Mouse (Mus musculus): ENCODE measurements at regions not wholly inside any gene's neighbourhood (a gene's known extent, or its start where the extent isn't known, plus 50 kb on each side); places are given as distances from the start of the nearest gene placed in this dataset.

DNA sequence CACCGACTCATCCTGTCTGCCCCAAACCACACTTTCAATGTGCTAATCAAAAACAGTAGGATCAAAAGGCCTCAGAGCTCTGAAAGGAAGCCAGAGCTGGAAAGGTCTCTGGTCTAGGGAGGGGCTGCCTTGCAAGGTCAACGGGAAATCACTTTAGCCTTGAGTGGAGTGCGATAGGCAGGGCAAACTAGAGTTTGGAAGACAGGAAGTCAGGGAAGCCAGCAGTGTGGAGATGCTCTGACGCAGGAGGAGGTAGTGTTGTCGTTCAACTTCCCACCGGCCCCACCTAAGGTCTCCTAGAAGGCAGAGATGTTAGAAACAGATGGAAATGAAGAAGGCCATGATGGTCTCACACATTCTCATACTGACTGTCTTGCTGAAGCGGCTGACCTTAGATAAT, 52.0 kb upstream of the Trp53i11 start:
- DNase-seq (ENCODE audit: low spot score), result no peak

DNA sequence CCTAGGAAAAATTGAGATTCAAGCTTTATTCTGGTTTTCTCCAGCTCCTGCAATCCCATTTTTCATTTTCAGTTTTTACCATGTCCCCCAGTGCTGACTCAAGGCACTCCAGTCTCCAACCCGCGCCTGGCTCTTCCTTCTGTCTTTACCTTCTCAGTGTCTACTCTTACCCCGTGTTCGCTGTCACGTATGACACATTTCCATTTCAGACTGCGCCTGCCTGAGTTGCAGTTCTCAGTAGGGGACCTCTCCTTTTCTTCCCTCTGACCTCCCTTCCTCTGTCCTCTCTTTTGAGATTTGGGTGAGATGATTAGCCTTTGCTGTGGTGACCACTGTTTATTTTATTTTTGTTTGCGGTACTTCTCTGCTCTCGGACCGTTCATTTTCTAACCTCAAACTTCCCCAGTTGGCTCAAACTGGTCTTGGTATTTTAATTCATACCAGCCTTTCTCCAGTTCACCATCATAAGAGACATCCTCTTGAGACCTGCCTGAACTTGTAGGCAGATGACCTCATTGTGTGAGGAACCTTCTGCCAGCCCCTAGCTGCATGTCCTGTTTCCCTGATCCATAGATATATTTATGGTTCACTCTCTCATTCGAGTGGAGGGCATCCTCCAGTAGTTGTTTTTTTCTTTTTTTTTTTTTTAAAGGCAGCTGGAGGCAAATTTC, 53.9 kb upstream of the Trp53i11 start:
- DNase-seq (ENCODE audit: low spot score), result no peak

DNA sequence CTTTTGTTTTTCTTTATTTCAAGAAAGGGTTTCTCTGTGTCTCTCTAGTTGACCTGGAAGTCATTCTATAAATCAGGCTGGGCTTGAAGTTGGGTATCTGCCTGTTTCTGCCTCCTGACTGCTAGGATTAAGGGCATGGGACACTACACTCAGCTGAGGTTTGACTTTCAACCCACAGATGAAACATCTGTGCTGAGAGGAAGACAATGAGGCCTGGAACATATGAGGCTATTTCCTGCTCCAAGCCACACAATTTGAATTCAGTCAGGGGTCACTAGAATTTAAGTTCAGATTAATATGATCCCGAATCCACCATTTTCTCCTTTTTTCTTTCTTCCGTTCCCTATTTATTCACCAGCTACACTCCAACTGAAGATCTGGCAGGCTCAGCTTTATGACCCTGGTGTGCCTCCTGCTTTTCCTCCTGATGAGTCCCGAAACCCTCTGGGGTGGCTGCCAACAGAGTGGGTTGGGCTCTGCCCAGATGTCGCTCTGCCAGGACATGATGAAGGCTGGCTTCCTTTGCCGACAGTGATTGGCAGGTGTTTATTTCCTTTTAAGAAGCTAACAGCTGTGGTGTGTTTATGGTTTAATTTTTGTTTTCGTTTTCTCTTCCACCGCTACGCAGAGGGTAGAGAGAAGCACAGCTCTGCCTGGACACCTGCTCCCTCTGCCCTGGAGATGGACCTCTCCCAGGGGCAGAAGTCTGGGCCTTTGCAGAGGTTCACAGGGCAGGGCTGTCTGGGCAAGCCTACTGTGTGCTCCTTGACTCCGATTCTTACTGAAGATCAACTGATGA, 55.3 kb upstream of the Trp53i11 start:
- peak; percentile 9 for DNase-seq (ENCODE audit: low spot score)

DNA sequence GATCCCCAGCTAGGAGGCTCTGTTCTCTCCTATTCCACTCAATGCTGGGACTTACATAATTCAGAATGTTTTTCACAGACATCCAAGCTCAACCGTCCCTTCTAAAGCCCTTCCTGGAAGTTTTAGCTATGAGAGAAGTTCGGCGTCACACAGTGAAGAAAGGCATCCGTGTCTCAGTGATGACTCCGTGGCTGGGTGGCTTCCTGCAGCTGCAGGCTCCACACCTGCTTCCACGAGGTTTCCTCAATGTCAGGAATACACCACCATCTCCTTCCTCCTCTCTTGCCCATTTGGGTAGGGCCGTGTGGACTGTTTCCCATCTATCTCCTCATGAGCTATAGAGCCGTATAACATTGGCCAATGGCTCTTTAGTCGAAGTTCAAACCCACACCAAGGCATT, 56.1 kb upstream of the Trp53i11 start:
- no peak for DNase-seq (ENCODE audit: low spot score)

DNA sequence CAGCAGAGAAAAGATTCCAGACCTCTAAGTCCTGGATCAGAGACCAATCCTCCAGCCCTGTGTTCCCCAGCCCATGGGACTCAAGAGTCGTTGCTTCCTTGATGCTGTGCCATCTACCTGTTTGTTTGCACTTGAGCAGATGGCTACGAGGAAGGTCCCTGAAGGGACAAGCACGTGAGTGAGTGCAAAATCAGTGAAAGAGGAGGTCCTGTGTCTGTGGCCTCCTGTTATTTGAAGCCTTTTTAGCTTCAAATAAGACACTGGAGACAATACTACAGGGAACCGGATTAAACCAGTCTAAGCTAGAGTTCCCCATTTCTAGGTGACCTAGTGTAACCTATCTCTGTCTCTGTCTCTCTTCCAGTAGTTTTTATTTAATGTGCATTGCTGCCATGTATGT, 58.2 kb upstream of the Trp53i11 start:
- DNase-seq (ENCODE audit: low spot score), result no peak

DNA sequence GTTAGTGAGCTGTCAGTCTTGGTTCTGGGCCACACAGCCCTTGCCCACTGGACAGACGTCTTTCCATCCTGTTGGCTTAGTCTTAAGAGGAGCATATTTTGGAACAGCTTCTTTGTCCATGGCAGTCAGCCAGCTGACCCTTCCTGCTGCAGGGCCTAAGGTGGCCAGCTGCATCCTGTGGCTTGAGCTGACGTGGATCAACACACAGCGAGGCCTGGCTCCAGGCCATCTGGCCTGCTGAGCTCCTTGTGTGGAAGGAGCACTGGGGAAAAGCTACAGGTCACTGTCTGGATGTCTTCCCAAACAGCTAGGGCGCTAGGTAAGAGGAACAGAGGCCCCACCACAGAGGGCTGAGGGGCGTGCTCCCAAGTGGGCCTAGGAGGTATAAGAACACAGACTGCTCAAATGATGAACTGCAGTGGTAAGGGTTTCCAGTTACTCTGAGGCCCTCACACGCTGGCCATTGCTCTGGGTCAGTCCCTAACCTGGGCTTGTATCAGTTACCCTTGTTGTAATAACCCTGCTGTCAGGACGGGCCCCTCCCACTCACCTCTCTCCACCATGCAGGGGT, 60.7 kb upstream of the Trp53i11 start:
- no peak for DNase-seq (ENCODE audit: low spot score)

DNA sequence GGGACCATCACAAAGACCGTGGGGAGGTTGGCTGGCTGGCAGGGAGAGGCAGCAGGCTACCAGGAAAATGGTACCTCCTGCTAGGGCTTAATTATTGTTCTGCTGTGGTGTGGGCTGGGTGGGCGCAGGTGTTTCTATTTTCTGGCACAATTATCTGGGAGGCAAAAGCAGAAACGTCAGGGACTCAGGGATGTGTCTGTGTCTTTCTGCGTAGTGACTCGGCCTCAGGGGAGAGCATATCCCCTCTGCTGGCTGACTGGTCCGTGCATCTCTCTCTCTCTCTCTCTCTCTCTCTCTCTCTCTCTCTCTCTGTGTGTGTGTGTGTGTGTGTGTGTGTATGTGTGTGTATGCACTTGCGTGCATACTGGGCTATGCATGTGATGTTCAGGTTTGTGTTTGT, 61.2 kb upstream of the Trp53i11 start:
- DNase-seq (ENCODE audit: low spot score), result no peak

DNA sequence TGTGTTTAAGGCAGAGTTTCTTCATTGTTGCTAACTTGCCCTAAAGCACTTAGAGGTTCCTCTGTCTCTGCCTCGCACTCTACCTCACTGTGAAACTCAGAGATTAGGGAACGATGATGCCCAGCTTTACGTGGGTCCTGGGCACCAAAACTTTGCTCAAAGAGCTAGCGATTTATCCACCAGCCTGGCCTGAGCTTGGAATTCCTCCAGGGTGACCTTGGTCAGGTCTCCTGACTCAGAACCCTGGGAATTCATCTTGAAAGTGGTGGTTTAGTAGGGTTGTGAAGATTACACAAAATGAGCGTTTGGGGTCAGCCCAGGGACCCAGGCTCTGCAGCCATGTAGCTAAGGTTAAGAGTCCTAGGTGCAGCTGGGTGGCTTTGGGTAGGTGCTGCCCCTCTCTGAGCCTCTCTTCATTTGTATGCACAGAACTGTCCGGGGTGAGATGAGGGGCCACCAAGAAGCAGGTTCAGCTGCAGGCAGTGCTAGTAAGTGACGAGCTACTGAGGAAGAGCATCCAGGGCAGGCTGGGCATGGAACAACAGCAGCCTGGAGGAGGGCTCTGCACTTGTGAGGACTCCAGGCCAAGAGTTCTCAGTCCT, 62.4 kb upstream of the Trp53i11 start:
- DNase-seq (ENCODE audit: low spot score), result no peak

DNA sequence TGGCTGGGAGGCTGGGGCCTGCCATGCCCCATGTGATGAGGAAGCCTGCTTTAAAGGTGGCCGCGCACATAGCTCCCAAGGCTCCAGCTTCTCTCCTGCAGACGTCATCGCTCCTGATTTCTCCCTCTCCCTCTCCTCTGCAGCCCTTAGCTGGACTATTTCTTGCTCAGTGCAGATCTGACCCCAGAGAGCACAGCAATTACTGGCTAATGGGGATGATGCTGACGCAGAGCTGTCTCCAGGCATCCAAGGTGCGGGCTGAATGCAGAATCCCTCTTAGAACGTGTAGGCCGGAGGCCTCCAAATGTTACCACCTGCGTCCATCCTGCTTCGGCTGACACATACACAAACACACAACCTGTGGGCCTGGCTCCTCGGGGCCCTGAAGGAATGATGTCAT, 63.5 kb upstream of the Trp53i11 start:
- no peak for DNase-seq (ENCODE audit: low spot score)

DNA sequence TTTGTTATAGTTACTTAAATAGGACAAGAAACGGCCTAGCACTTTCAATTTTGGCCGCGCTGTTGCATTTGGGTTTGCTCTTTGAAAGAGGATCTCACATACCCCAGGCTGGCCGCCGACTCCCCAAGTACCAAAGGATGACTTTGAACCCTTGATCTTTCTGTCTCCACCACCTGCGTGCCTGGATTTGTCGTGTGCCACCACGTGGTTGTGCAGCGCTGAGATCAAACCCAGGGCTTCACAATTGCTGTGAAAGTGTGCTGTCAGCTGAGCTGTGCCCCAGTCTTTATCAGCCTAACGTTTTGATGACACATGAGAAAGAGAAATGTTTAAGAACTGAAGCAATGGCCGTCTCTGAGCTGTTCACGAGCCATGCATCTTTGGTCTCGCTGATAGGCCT, 67.0 kb upstream of the Trp53i11 start:
- DNase-seq (ENCODE audit: low spot score), result no peak

DNA sequence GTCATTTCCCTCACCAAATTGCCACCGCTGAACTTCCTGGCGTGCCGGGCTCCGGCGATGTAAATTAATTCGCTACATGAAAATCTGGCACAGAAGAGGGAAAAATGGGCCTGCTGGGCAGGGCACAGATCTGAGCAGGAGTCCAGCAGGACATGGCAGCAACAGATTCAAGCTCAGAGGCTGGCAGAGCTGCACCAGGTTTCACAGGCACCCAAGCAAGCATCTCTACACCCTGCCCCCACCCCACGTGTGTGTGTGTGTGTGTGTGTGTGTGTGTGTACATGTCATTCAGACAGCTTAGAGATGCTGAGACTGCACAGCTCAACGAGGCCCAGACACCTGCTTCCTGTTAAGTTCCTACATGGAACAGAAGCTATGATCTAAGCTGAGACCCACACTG, 68.3 kb upstream of the Trp53i11 start:
- no peak for DNase-seq (ENCODE audit: low spot score)

DNA sequence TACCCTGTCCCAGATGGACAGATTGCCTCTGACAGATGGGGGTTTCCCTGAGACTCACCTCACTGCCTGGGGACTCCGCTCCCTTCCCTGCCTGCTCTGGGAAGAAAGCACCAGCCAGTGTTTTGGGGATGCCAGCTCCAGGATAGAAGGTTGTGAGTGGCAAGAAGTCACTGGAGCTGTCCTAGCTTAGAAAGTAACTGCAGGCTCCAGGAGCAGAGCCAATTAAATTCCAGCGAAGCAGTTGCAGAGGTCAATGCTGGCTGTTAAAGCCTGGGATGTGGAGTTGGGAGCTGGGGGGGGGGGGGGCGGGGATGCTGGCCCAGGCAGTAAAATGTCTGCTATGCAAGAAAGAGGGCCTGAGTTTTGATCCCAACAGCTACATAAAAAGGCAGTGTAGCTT, 69.3 kb upstream of the Prdm11 start:
- no peak for DNase-seq (ENCODE audit: low spot score)

DNA sequence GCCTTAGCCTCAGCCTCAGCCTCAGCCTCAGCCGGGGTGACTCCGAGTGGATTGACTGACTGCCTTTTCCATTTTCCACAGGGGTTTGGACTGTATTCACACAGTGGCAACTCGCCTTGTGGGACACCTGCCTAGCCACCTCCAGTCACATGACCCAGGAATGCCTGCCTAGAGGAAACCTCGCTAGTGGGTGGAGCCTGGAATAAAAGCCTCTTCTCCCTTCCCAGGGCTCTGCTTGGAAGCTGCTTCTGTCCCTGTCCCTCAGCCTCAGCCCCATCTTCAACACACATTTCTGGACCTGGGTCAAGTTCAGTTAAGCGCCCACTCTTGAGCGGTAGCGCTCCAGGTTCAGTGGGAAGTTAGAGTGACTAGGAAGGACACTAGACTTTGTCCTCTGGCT, 68.0 kb upstream of the Prdm11 start:
- DNase-seq (ENCODE audit: low spot score), result no peak

DNA sequence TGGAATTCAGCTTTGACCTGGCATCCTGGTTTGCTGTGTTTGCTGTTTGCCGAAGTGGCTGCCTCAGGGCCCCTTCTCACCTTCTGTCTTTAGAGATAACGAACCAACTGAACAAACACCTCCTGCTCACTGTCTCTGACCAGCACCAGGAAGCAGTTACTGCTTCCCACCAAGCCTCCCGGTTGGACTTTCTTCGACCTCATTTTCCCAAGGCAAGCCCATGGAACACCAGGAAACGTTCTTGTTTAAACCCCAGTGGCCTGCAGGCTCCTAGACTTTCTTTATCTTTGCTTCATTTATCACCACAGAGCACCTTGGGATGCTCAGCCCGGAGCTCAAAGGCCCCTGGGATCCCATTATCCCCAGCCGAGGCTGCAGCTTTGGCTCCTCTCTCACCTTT, 66.4 kb upstream of the Prdm11 start:
- no peak for DNase-seq (ENCODE audit: low spot score)

DNA sequence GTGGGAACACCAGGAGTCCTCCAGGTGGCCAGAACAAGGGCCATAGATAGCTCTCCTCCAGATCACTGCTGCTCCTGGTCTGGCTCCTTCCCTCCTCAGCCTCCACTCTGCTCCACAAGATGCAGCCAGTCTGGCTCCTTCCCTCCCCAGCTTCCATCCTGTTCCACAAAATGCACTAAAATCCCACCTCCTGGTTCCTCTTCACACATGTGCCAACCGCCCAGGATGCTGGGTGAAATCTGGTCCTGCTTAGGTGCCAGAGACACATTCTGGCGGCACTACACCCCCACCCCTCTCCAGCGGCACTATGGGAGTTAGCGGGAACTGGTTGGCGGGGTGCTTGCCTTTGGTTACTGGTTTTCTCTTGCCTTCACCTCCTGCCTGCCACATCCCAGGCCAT, 64.9 kb upstream of the Prdm11 start:
- DNase-seq (ENCODE audit: low spot score), result no peak

DNA sequence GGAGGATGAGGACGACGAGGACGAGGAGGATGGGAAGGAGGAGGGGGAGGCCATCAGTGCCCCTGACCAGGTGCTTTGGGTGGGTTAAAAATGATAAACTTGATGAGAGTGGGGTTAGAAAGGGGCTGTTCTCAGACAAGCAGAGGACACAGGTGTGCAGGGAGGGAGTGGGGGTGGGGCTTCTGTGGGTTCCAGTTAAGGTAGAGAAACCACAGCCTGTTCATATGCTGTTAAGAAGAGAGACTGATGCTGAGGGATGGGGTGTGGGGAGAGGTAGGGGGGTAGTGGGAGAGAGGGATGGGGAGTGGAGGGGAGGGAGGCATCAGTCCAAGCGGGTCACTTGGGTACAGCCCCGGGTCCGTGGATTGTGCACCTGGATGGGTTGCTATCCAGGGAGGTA, 60.6 kb upstream of the Prdm11 start:
- DNase-seq (ENCODE audit: low spot score), result no peak

DNA sequence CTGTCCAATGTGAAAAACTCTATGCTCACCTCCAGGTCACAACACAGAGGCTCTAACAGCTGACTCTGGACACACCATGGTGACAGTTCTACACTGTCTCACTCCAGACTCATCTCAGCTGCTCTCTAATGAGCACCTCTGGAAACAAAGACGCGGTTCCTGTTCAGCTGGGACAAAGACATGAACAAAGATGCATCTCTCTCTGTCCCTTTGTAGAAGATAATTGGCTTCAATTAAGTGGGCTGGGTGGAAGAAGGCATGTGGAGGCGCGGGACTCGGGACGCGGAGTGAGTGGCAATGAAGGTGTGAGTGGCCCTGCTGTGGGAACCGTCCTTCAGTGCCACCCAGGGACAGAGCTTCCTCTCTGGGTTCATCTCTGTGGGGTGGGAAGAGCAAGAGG, 56.0 kb upstream of the Prdm11 start:
- no peak for DNase-seq (ENCODE audit: low spot score)

DNA sequence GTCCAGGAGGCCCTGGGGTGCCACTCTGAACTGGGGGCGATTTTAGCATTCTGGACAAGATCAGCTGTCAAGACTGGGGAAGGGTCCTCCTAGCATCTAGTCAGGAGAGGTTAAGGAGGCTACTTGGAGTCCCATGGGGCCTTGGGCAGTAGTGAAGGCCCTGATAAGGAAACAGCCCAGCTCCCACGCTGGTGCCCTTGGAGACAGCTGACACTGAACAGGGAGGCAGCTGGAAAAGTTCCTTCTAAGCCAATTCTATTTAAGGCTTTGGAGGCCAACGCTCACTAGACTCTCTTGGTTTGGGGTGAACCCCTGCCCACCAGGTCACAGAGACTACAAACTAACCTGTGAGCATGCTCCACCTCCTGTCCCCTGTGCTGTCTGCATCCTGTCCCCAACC, 53.8 kb upstream of the Prdm11 start:
- DNase-seq (ENCODE audit: low spot score), result no peak

DNA sequence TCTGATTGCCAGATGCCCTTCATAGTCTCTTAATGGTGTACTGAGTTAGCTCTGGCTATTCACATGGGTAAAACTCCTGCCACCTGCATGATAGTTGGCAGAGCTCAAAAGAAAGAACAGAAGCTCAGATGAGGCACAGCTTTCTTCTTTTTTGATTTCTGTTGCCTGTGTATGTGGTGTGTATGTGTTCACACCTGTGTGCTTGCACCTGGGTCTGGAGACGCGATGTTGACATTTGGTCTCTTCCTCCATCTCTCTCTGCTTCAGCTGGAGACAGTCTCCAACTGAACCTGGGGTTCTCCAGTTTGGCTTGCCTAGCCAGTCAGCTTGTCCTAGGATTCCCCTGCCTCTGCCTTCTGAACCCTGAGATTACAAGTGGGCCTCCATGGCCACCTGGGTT, 51.0 kb upstream of the Prdm11 start:
- no peak for DNase-seq (ENCODE audit: low spot score)

DNA sequence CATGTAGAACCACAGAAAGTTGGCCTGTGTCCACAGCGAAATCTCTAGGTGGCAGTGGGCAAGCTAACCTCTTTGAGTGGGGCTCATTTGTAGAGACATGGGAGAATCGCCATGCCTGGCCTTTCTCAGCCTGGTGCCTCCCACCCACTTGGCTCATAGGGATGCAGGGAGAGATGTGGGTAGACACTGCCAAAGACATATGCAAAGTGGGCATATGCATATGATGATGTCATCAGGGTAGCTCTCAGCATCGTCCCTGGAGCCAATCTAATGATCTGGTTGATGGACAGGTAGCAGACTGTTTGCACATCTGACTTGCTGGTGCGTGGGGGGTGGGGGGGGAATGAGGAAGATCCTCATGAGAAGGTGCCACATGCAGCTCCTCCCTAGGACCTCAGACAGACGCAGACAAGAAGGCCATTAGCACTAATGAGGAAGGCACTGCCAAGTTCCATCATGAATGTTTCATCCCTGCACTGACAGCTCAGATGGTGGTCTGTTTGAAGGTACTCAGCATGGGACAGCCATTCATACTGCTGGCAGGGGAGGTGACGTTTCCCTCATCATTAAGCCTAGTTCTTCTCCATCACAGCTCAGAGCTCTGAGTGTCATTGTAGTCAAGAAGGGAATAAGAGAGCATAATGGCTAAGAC, 50.2 kb upstream of the Prdm11 start:
- DNase-seq (ENCODE audit: low spot score), result no peak
